Mouse (Mus musculus) liver, embryonic 14.5 days (tissue): ENCODE data around the gene Vps4a.

Experiments
- CTCF ChIP-seq: IDR thresholded peaks from 2 replicates; pipeline ENCODE4 v1.5.1; 2016; ENCODE audit warnings: antibody characterized with exemption, low read depth, control low read depth
- EP300 ChIP-seq: IDR thresholded peaks from 2 replicates; pipeline ENCODE4 v1.6.1; 2016; ENCODE audit warnings: antibody characterized with exemption, low read depth

DNA sequence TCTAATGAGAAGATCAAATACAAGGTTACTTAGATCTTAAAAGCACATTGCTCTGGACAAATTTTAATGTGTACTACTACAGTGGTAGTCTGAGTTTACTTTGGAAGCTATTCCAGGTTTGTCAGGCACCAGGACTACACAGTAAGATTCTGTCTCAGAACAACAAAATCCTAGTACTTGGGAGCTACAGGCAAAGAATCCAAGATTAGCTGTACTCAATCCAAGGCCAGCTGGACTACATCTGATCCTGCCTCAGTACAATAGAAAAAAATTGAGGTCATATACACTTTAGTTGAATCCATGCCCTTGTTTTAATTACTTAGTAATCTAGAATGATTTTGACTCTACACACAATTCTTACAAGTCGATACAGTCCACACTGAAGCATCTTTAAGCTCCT is 16.1 kb upstream of the Vps4a start:
- TF ChIP-seq CTCF (no peak), EP300 (no peak)
